Mouse (Mus musculus) ES-E14 (cell line): ENCODE data around the gene Mybpc3. TPM values are rescaled to one million over a fixed set of nuclear protein-coding genes. Genes with fewer than 3 reads are reported as not detected.

ENCODE experiments used
- DNase-seq: peaks from one replicate; pipeline ENCODE4 v3.0.0-alpha.2; 2013; ENCODE audit warnings: low read depth, low spot score
- H3K27ac ChIP-seq: 2 replicates; pipeline ENCODE4 v1.5.1; 2012; ENCODE audit warnings: low read depth, mild to moderate bottlenecking, low read length, moderate library complexity, mixed read lengths; ENCODE audit not compliant: poor library complexity, insufficient read depth, severe bottlenecking
- H3K36me3 ChIP-seq: 2 replicates; pipeline ENCODE4 v1.6.1; 2012; ENCODE audit warnings: mild to moderate bottlenecking, low read length, moderate library complexity, mixed read lengths; ENCODE audit not compliant: control insufficient read depth, poor library complexity, insufficient read depth, severe bottlenecking
- H3K4me1 ChIP-seq, 2 experiments: fragments of 150-350 bp in 1 of 2; sonication (generic) in 1 of 2; 2 replicates each; pipeline ENCODE4 v1.6.1; 2012; ENCODE audit warnings: low read length in 2 of 2, mild to moderate bottlenecking in 1 of 2, mixed read lengths in 1 of 2; ENCODE audit not compliant: control insufficient read depth in 2 of 2, insufficient read depth in 2 of 2, poor library complexity in 1 of 2
- H3K4me3 ChIP-seq, 2 experiments: fragments of 150-350 bp in 1 of 2; sonication (generic) in 1 of 2; 2 replicates each; pipeline ENCODE4 v1.5.1; 2012; ENCODE audit warnings: low read length in 2 of 2, low read depth in 1 of 2, mild to moderate bottlenecking in 1 of 2, mixed read lengths in 1 of 2; ENCODE audit not compliant: insufficient read depth in 1 of 2, poor library complexity in 1 of 2, severe bottlenecking in 1 of 2
- H3K9ac ChIP-seq: 2 replicates; pipeline ENCODE4 v1.6.1; 2012; ENCODE audit warnings: low read depth, mild to moderate bottlenecking, low read length, mixed read lengths; ENCODE audit not compliant: poor library complexity, insufficient read depth, severe bottlenecking
- H3K9me3 ChIP-seq: fragments of 150-350 bp; sonication (generic); 2 replicates; pipeline ENCODE4 v1.6.1; 2012; ENCODE audit warnings: low read depth, mild to moderate bottlenecking, low read length; ENCODE audit not compliant: control insufficient read depth, insufficient read depth
- CHD2 ChIP-seq: IDR thresholded peaks from 2 replicates; pipeline ENCODE4 v1.6.1; 2014; ENCODE audit warnings: mild to moderate bottlenecking, low read depth, low read length, inconsistent platforms
- HCFC1 ChIP-seq: IDR thresholded peaks from 2 replicates; pipeline ENCODE4 v1.6.1; 2012; ENCODE audit warnings: low read length, inconsistent platforms, borderline replicate concordance; ENCODE audit not compliant: insufficient read depth
- MAFK ChIP-seq: IDR thresholded peaks from 2 replicates; pipeline ENCODE4 v1.6.1; 2014; ENCODE audit warnings: mild to moderate bottlenecking, low read depth, low read length, inconsistent platforms; ENCODE audit not compliant: insufficient read depth
- ZC3H11A ChIP-seq: IDR thresholded peaks from 2 replicates; pipeline ENCODE4 v1.6.1; 2012; ENCODE audit warnings: low read depth, mild to moderate bottlenecking, inconsistent platforms, low read length, borderline replicate concordance
- ZNF384 ChIP-seq: IDR thresholded peaks from 2 replicates; pipeline ENCODE4 v1.6.1; 2012; ENCODE audit warnings: low read depth, low read length, inconsistent platforms
- in situ Hi-C, 2 experiments: fragments of 600-800 bp; cut with MboI; formaldehyde crosslinking; loops; one replicate each; pipeline ENCODE4 v1.15.1; 2025; ENCODE audit warnings: low sequenced_read_pairs in 2 of 2, inconsistent platforms in 1 of 2; ENCODE audit not compliant: unreplicated experiment in 2 of 2
- total RNA-seq: library from RNA; depleted of rRNA; stranded (reverse); fragments of 300-350 nt; gene quantifications from 2 replicates; pipeline ENCODE4 v1.2.3, GENCODE M21; 2012

The Mybpc3 gene
- total RNA-seq, 1 experiment = 0.62 TPM

DNA sequence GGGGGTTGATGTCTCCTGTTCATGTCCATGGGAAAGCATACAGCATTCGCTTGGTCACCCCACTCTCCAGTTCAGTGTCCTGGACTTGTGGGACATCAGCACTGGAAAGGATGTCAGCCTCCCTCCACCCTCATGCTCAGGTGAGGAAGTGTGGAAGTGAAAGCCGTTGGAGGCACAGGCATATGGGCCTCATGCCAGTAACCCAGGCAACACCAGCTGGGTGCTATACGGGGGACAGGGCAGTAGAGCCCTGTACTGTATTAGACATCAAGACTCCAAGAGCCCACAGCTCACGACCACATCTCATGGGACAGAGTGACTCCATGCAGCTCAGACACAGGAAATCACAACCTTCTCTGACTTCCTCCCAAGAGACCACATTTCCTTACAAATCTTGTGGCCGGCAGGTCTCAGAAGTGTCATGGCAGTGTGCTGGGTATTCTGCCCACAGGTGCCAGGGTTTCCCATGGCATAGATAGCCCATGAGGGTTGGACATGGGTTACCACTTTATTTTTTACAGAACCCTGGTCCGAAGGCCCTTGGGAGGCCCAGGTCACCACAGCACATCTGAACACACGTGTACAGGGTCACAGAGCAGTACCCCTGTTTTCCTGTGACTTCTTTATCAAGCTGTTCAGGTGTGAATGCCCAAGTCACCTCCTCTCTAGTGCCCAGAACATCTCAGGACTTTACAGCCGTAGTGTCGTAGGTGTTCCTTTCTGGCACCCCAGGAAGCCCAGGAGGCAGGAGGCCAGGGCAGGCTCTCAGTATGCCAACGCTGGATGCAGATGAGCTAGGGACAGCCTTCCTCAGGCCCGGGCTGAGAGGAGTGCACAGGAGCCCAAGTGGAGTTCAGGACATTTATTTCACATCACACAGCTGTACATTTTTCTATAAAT lies 18.8 kb downstream of the Mybpc3 start:
- Histone ChIP-seq H3K9me3 (no peaks in the 10 kb centered on the region), H3K4me3 (no peak overlapping the region), H3K9ac (no peak overlapping the region), H3K27ac (no peak overlapping the region), H3K4me1 (peaks cover 0 to 10% of the 10 kb centered on the region in 2 experiments; a peak in 2 of 4 replicates), H3K36me3 (no peaks in the 10 kb centered on the region)
- TF ChIP-seq HCFC1 = no peak
- in situ Hi-C loops = no loop called here
- no peak for DNase-seq

DNA sequence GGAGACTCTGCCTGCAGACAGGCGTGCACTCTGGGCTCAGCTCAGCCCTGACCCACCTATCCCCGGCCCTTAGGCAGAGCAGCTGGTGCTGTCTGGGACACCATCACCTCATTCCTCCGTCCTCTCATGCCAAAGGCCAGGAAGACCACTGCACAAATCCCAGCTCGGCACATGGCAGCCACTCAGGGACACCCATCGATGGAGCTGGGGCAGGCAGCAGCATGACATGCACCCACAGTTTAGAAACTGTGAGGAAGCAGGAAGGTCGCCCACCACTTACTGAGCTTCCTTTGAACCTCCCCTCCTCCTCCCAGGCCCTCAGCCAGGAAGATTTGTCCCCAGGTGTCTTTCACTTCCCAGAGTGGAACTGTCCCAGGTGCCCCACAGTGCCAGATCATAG lies 19.5 kb downstream of the Mybpc3 start:
- TF ChIP-seq CHD2 (no peak), ZNF384 (no peak), ZC3H11A (no peak), HCFC1 (no peak), MAFK (no peak)
- no peaks in the 10 kb centered on the region for H3K9me3 ChIP-seq
- DNase-seq = no peak
- H3K27ac ChIP-seq = no peak overlapping the region
- H3K4me1 ChIP-seq = peaks cover 0 to 10% of the 10 kb centered on the region in 2 experiments; a peak in 2 of 4 replicates
- H3K9ac ChIP-seq = no peak overlapping the region
- no peak overlapping the region for H3K4me3 ChIP-seq
- in situ Hi-C loops = no loop called here
- H3K36me3 ChIP-seq = no peaks in the 10 kb centered on the region

DNA sequence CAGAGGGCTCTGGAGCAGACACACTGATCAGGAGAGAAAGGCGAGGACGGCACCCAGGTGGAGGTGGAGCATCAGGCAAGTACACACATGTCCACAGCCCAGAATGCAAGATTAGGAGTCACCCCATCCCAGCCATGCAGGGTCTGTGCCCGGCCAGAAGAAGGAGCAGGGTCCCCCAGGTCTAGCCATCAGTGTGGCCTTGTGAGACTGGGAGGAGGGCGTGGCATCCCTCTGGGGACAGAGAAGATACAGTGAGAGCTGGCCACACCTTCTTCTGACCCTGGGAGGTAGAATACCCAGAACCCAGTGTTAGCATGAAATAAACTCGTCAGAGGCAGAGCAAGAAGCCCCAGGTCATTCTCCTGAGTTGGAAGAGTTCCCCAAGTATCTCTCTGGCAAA lies 21.4 kb downstream of the Mybpc3 start:
- in situ Hi-C loops = no loop called here
- no peak for TF ChIP-seq MAFK
- no peak for TF ChIP-seq CHD2
- no peak for TF ChIP-seq ZNF384
- TF ChIP-seq ZC3H11A = no peak
- TF ChIP-seq HCFC1 = no peak
- no peak for DNase-seq
- H3K4me3 ChIP-seq = no peak overlapping the region
- H3K9ac ChIP-seq = no peak overlapping the region
- H3K27ac ChIP-seq = no peak overlapping the region
- H3K36me3 ChIP-seq = no peaks in the 10 kb centered on the region
- peaks cover 0 to 14% of the 10 kb centered on the region in 2 experiments; a peak in 2 of 4 replicates for H3K4me1 ChIP-seq
- H3K9me3 ChIP-seq = no peaks in the 10 kb centered on the region

DNA sequence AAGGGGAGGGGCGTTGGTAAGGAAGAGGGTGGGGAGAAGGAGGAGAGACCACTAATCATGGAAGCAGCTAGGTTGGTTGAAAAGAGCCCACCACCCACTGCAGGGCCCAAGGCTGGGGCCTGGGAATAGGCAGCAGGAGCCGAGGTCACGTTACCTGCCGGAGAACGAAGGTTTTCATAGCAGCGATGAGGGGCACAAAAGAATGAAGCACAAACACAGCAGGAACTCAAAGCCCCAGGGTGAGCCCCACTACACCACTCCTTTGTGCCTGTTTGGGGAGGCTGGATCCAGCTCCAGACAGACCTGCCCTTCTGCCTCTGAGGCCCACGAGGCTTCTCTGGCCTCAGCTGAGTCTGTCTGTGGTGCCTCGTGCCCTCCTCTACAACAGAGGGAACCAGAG lies 21.8 kb downstream of the Mybpc3 start:
- Histone ChIP-seq H3K9ac (no peak overlapping the region; the same call in 1 of the 2 replicates), H3K36me3 (no peaks in the 10 kb centered on the region), H3K4me3 (no peak overlapping the region), H3K27ac (no peak overlapping the region), H3K4me1 (peaks cover 0 to 14% of the 10 kb centered on the region in 2 experiments; a peak in 2 of 4 replicates), H3K9me3 (no peaks in the 10 kb centered on the region)
- in situ Hi-C loops = no loop called here
- no peak for TF ChIP-seq CHD2
- TF ChIP-seq ZNF384 = no peak
- TF ChIP-seq MAFK = no peak
- TF ChIP-seq ZC3H11A = no peak
- no peak for TF ChIP-seq HCFC1
- peak; percentile 38 for DNase-seq
